Mouse (Mus musculus) megakaryocyte, adult 5-6 weeks (primary cell): ENCODE measurements around the gene Phyh. TPM values are rescaled to one million over a fixed set of nuclear protein-coding genes. Genes with fewer than 3 reads are reported as not detected.

Source experiments
- total RNA-seq, 2 experiments: library from RNA; stranded (forward) in 1 of 2; stranded (reverse) in 1 of 2; fragments of 153-499, 151-499 nt in 1 of 2; fragments of 221-1000, 200-1000 nt in 1 of 2; gene quantifications; 2 replicates each; pipeline versions ENCODE4 v1.2.3 to v1.2.4; 2015 to 2017

Phyh gene
- total RNA-seq, 2 experiments from 2014 or later = 48.1 to 104 TPM

Other genes with a start within 250 kb of the Phyh start
- gene Bend7, start 201.2 kb upstream of the Phyh start, total RNA-seq (2015) = not detected in 2 replicates
- not detected in 2 replicates for gene Bend7, start 201.2 kb upstream of the Phyh start, total RNA-seq (2017)
- 24.1 and 25.3 TPM in 2 replicates for gene Sephs1, start 37.5 kb upstream of the Phyh start, total RNA-seq (2015)
- gene Sephs1, start 37.5 kb upstream of the Phyh start, total RNA-seq (2017) = 31.8 and 34.9 TPM in 2 replicates
- not detected in 2 replicates for gene Ucma, start 57.1 kb downstream of the Phyh start, total RNA-seq (2015)
- not detected in 2 replicates for gene Ucma, start 57.1 kb downstream of the Phyh start, total RNA-seq (2017)
- 41.3 and 46.0 TPM in 2 replicates for gene Mcm10, start 93.8 kb downstream of the Phyh start, total RNA-seq (2015)
- gene Mcm10, start 93.8 kb downstream of the Phyh start, total RNA-seq (2017) = 63.7 and 64.7 TPM in 2 replicates
- 4.1 and 7.0 TPM in 2 replicates for gene Optn, start 145.0 kb downstream of the Phyh start, total RNA-seq (2015)
- 9.1 and 14.3 TPM in 2 replicates for gene Optn, start 145.0 kb downstream of the Phyh start, total RNA-seq (2017)
- gene Ccdc3, start 218.8 kb downstream of the Phyh start, total RNA-seq (2015) = not detected in 2 replicates
- gene Ccdc3, start 218.8 kb downstream of the Phyh start, total RNA-seq (2017) = not detected in 2 replicates